Mouse (Mus musculus) T-helper 2 cell (primary cell): Measurements from ENCODE around the gene Cd2bp2.

Experiments used
- in situ Hi-C: fragments of 300-600 bp; cut with MboI, MseI; formaldehyde crosslinking; loops from one replicate; pipeline ENCODE4 v1.15.1; 2025; ENCODE audit warnings: high pct_unique_total_duplicates

Gene Cd2bp2

DNA sequence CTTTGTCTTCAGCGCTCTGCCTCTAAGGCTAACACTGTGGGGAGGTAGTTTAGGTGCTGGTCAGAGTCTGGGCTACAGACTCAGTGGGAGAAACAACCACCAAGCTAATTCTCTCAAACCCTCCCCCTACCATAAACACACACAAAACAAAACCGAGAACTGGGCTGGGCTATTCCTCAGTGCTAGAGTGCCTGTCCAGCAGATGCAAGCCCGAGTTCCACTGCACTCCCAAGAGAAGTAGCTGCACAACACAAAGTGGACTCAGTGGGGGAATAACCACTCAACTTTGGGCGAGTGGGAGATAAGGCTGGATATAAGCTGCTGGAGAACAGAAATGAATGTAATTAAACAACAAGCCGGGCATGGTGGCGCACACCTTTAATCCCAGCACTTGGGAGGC is 5.2 kb downstream of the Cd2bp2 start:
- in situ Hi-C loops: no loop called here

DNA sequence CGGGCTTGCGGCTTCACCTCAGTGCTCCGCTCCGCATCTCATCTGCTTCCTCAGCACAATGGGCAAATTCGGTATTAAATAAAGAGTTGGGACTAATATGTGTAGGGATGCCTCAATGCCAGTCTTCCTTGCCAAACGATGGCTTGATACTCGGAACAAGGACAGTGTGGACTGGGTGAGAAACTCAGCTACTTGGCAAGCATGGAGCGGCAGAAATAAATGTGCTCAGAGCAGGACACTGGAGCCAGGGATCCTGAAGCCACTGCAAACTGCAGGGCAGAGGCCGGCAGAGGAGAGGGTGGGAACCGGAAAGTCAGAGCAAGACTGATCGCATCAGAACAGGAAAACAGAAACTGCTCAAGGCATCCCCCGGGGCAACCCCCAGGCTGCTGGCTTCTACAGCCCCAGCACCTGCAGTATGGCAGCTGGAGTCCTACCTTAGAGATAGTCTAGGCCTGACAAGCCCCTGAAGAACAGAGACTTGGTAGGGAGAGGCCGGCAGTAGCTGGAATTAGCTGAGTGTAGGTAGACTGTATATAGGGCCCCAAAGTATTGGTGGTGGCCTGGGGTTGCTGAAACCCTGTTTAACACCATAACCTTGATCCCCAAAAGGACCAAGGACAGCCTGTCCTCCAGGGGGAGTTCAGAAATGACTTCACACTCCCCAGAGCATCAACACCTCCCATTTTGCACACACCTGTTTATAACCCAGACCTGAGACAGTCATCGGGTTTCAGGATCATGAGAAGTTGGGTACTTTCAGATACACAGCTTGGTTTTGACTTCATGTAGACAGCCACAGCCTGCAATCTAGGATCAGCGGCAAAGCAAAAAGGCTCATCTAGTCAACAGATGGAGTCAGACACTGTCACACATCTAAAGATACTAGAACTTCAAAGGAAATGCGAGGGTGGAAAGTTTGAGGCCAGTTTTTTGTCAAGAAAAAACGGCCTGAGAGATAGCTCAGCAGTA is 7.3 kb downstream of the Cd2bp2 start:
- in situ Hi-C loops: no loop called here

DNA sequence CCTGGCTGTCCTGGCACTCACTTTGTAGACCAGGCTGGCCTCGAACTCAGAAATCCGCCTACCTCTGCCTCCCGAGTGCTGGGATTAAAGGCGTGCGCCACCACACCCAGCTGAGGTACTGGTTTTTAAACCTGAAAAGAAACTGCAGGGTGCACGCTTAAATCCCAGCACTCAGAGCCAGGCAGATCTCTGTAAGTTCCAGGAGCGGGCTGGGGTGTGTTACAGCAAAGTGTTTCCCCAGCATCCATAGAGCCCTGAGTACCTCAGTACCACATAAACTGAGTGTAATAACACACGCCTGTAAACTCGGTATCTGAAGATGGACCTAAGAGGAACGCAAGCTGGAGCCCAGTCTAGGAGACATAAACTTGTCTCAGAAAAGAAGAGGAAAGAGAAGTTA is 8.5 kb downstream of the Cd2bp2 start:
- in situ Hi-C loops: no loop called here

DNA sequence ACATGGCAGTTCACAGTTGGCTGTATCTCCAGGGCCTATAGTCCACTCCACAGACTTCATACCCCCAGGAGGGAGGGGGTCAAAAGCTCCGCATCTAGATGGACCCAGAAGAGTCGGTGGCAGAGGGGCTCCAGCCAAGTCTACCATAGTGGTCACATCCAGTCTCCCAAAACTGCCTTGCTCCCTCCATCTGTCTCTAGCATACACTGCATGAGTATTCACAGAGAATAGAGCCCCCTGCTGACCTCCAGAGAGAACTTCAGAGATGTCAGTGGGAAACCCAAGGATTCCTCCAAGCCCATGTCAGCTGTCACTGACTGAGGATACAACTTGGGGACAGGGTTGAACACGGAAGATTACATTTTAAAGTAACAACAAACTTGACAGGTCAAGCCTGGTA is 10.2 kb downstream of the Cd2bp2 start:
- in situ Hi-C loops: no loop called here

DNA sequence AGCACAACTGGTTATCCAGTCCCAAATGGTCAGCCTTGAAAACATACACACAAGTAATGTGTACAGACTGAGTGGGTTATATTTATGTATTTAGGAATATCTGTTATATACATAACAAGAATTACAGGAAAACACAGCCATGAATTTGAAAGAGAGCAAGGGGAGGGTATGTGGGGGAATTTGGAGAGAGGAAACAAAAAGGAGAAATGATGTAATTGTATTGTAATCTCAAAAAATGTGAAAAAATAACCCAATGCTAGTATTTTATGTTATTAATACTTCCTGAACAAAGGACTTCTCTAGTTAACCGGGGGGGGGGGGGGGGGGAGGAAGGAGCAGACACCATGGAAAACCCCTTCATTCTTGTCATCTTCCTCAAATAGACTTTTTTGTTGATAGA is 11.1 kb downstream of the Cd2bp2 start:
- in situ Hi-C loops: loop anchor here (5.0 kb wide), 1 partner anchor 47 kb away; the partner anchor contains the start of gene Spn

DNA sequence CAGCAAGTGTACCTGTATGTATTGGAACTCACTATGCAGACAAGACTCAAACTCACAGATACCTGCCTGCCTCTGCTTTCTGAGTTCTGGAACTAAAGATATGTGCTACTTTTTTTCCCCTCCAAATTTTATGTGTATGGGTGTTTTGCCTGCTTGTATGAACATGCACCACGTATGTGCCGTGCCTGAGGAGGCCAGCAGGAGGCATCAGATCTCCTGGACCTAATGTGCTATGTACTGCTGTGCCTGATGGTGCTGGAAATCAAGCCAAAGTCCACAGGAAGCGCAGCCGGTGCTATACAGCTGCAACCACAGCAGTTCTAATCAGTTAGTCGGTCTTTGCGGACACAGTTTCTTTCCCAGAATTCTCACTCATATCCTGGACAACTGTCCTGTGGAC is 12.0 kb downstream of the Cd2bp2 start:
- in situ Hi-C loops: loop anchor here (5.0 kb wide), 1 partner anchor 47 kb away; the partner anchor contains the start of gene Spn

DNA sequence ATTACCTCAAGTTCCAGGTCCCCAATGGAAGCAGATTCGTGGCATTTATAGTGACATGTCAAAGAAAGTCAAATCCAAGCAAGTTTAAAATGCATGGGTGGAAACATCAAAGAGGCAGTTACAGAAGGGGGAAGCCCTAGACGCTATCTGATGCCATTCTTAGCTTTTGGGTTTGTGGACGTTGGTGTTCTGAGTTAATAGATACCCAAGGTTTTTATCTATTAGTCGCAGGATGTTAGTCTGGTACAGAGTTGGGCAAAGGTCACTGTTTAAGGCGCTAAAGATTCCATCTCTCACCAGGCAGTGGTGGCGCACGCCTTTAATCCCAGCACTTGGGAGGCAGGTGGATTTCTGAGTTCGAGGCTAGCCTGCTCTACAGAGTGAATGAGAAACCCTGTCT is 12.5 kb downstream of the Cd2bp2 start:
- in situ Hi-C loops: loop anchor here (5.0 kb wide), 1 partner anchor 46 kb away; the partner anchor contains the start of gene Spn

DNA sequence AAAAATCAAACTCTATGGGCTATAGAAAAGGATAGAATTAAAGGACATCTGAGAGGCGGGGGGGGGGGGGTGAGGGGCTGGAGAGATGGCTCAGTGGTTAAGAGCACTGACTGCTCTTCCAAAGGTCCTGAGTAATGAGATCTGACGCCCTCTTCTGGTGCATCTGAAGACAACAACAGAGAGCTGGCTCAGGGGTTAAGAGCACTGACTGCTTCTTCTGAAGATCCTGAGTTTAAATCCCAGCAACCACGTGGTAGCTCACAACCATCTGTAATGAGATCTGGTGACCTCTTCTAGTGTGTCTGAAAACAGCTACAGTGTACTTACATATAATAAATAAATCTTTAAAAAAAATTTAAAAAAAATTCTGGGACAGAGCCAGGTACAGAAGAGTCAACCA is 14.1 kb downstream of the Cd2bp2 start:
- in situ Hi-C loops: loop anchor here (5.0 kb wide), 1 partner anchor 44 kb away; the partner anchor contains the start of gene Spn

DNA sequence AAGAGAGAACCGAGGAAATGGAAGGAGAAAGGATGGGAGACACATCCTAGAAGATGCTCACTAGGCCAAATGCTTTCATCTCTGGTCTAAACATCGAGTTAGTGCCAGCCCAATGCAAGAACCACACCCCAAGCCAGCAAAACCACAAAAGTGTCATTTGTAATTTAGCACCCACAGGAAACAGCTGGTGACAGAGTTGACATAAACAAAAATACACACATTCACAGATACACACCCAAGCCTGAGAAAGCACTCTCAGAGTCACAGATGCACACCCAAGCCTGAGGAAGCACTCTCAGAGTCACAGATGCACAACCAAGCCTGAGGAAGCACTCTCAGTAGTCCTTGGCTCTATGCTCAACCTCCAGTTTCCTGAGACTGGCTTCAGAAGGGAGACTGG is 15.1 kb downstream of the Cd2bp2 start:
- in situ Hi-C loops: loop anchor here (5.0 kb wide), 1 partner anchor 43 kb away; the partner anchor contains the start of gene Spn

DNA sequence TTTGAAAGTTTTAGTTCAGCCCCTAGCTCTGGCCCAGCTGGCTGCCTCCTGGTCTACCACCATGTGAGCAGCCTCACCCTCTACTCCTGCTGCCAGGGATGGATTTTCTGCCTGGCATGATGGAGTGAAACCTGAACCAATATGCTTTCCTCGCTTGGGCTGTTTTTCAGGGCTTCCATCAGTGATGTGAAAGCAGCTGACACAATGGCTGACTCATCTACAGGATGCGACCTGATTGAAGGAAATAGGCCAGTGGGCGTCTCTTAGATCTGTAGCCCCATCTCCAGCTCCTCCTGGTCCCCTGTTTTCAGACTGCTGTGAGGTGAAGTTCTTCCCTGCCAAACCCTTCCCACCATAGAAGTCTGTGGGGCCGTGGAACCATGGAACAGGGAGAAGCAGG is 18.9 kb downstream of the Cd2bp2 start:
- in situ Hi-C loops: no loop called here

DNA sequence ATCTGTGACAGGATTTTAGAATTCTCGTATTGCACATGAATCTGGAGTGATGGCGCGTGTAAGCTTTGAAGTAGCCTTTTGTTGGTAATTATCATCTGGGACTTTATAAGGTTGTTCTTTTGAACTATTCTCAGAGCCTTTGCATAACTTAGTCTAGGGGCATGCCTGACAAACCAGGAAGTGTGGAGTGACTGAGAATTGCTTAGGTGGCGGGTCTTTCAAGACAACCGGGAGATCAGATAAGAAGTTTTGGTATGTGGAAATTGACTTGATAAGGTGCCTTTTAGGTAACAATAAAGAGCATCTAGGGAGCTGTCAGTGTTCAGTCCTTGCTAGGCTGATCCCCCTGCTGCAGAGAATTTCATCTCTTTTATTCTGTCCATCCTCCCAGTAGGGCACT is 29.3 kb downstream of the Cd2bp2 start:
- in situ Hi-C loops: no loop called here

DNA sequence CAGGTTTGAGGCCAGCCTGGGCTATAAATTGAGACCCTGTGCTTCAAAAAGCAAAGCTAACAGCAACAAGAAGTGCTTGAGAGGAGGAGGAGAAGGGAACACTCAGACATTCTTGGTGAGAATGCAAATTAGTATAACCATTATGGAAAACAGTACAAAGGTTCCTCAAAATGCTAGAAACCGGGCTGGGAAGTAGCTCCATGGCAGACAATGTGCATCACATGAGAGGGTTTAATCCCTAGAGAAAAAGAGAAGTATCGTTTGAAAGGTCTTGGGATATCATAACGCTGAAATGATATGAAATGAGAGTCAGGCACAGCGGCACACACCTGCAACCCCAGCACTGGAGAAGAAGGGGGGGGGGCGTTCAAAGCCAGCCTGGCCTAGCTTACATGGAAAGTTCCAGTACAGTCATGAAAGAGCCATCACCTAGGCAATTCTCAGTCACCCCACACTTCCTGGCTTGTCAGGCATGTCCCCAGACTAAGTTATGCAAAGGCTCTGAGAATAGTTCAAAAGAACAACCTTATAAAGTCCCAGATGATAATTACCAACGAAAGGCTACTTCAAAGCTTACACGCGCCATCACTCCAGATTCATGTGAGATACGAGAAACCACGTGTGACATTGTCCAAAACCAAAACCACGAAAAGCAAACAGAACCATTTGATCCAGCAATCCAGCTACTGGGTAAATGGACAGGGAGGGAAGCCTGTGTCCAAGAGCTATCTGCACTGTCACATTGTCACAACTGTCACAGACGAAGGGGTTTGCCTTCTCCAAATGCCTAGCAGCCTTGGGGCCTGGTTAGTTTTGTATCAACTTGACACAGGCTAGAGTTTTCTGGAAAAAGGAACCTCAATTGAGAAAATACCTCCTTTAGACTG is 30.0 kb downstream of the Cd2bp2 start:
- in situ Hi-C loops: no loop called here

DNA sequence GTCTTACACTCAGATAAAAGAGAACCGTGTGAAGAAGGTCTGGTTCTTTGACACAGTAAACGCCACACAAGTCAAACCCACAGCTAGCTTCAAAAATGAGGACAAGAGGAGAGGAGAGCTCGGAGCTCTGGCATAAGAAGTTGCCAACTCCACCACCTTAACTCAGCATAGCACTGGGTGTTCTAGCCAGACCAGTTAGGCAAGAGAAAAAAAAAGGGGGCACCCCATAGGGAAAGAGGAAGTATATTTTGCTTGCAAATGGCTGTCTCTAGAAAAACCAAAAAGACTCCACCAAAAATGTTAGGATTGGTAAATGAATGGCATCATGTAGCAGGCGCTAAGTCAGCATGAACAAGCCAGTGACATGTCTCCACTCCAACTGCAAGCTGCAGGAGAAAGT is 31.8 kb downstream of the Cd2bp2 start:
- in situ Hi-C loops: no loop called here

DNA sequence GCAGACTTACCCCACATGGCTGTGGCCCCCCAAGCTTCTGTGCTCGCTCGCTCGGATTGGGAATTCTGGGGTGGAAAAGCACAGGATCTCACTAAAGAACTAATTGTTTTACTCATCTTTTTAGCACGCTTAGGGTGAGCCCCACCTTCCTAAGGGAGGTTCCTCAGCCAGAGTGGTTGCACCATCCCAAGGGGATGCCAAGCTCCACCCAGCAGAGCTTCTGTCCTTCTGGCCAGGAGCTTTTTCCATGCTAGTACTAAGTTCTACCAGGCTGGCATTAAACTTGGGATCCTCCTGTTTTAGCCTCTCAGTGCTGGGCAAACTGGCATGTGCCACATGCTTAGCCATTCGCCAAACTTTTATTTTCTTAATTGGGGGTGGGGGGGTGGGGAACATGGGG is 33.3 kb downstream of the Cd2bp2 start:
- in situ Hi-C loops: no loop called here

DNA sequence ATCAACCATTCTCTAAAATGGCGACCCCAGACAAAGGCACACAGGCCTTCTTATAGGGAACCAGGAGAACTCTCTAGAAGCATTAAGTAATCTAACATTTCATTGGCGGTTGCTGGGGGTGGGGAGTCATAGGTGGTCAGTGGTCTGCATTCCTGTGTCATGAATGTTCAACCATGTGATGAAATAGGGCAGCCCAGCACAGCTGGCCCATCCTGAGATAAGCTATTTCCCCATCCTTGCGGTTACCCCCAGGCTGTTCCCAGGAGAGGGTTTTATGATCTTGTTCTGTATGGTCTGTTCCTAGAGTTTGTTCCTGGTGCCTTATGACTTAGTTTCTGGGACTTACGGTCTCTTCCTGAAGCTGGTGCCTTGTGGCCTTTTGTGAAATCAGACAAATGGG is 38.3 kb downstream of the Cd2bp2 start:
- in situ Hi-C loops: no loop called here

DNA sequence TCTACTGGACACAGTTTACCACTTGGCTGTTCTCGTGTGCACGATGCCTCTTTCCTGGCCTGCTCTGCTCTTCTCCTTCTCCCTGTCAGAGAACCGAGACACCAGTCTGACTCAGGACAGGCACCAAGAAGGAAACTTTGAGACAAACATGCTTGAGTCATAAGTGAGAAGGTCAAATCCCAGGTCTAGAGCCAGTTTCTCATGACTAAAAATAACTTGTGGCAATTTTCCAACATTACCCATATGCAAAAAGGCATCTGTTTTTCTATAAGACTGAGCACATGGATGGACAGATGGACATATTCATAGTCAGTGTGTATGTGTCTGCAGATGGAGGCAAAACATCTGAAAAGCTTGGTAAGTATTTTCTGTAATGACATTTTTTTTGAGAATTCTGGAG is 42.4 kb downstream of the Cd2bp2 start:
- in situ Hi-C loops: no loop called here

DNA sequence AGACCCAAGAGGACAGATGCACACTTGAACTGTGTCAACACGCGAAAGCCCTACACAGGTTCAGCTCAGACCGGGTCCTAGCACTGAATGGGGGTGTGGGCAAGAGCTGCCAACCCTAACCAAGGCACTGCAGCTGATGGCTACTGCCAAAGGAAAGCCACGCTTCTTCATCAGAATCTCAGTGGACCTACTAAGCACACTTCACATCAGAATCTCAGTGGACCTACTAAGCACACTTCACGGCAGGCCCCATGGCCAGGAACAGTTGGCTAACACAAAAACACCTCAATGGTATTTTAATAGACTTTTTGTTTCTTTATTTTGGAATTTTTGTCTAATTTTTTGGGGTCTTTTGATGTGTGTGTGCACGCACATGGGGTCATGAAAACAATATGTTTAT is 43.4 kb downstream of the Cd2bp2 start:
- in situ Hi-C loops: no loop called here

DNA sequence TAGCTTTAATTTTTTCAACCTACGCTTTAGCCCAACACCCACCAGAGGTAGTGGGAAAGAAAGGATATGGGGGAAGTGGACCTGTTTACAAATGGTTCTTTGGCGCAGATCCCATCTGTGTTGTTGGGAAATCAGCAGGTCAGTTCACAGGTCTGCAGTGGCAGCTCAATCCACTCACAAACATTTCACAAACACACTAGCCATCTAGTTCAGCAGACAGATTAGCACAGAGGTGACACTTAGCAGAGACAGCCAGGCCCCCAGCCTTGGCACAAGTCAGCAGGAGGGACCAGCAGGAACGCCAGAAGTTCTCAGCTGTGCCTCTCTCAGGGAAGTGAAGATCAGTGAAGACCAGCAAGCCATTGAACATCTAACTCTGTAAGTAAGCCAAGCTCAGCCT is 47.9 kb downstream of the Cd2bp2 start:
- in situ Hi-C loops: no loop called here

DNA sequence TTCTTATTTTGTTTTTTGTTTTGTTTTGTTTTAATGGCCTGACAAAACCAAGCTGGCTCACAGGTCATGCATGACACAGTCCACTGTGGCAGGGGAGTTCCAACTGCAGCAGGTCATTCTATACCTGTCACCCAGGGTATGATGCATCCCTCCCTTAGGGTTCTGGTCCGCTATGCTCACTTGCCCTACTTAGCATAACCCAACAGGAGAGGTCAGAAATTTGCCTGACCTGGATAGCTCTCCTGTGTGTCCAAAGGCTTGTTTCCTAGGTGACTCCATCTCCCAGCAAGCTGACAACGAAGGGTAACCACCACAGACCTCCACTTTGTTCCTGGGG is 49.6 kb downstream of the Cd2bp2 start:
- in situ Hi-C loops: no loop called here

DNA sequence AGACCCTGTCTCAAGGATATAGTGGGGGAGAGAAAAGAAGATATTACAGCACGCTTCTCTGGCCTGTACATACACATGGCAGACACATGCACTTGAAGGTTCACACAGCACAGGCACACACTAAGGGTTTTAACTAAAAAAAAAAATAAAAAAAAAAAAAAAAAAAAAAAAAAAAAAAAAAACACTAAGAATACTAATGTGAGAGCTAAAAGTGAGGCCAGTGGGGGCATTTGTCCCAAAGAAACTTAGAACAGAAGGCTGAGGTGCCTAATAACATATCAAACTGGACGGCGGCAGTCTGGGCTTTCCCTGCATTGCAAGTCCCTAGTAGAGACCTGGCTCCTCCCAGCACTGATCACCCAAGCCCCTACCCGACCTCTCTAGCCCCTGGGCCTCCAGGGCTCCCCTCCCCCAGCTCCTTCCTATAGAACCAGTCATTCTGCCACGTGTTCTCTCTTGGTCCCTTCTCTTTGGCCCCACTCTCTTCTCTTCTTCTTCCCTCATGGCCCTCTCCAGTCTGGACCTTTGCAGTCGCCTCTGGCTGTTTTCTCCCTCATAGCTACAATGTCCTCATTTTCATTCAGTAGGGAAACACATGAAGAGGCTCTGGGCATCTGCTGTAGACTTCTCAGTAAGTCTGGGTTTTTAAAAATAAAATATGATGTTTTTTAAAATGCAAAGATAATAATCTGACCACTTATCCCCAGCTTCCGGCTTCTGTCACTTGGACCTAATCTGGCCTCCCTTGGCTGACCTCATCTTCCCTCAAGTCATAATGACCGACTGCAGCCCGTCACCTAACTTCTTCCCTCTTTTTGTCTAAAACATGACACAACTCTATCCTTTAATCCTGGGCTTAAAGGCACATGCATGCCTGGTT is 50.2 kb downstream of the Cd2bp2 start:
- in situ Hi-C loops: no loop called here

DNA sequence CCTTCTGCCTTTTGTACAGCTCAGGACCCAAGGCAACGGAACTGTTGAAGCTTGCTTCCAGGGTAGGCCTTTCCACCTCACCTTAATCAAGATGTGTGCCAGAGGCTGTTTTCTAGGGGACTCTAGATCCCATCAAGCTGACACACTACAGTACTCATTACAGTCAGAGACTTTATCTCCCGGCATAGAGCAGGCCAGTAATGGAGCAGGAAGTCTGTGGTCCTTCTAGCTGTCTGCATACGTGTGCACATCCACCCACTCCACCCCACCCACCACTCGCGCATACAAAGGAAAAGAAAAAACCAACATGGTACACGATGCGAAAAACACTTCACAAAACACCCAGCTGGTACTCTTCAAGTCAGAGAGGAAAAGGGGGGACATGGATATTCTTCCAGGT is 51.4 kb downstream of the Cd2bp2 start:
- in situ Hi-C loops: no loop called here
